Mouse (Mus musculus) forebrain, embryonic 14.5 days (tissue): ENCODE measurements around the gene Rgs12. TPM values are rescaled to one million over a fixed set of nuclear protein-coding genes. Genes with fewer than 3 reads are reported as not detected.

Source experiments
- ATAC-seq: fragments of 200-750 bp; cut with Nextera tagmentation; 2 replicates; pipeline ENCODE4 v1.8.0; 2017; ENCODE audit warnings: mild to moderate bottlenecking, moderate library complexity
- DNase-seq: peaks from one replicate; pipeline ENCODE4 v3.0.0-alpha.2; 2015; ENCODE audit warnings: low spot score
- H3K27ac ChIP-seq: fragments of 300-500 bp; sonication (generic); 2 replicates; pipeline ENCODE4 v1.5.1; 2014; ENCODE audit warnings: low read depth, mild to moderate bottlenecking, control low read depth, low read length, moderate library complexity
- H3K27me3 ChIP-seq: fragments of 300-500 bp; sonication (generic); replicated peaks from 2 replicates; pipeline ENCODE4 v1.6.1; 2014; ENCODE audit warnings: low read length, control low read depth, mixed read lengths; ENCODE audit not compliant: control insufficient read depth, insufficient read depth
- H3K36me3 ChIP-seq: fragments of 300-500 bp; sonication (generic); 2 replicates; pipeline ENCODE4 v1.6.1; 2014; ENCODE audit warnings: low read length, control low read depth; ENCODE audit not compliant: control insufficient read depth, insufficient read depth
- H3K4me1 ChIP-seq: fragments of 300-500 bp; sonication (generic); 2 replicates; pipeline ENCODE4 v1.6.1; 2014; ENCODE audit warnings: antibody characterized with exemption, low read length, control low read depth; ENCODE audit not compliant: control insufficient read depth, insufficient read depth
- H3K4me2 ChIP-seq: fragments of 300-500 bp; sonication (generic); 2 replicates; pipeline ENCODE4 v1.6.1; 2014; ENCODE audit warnings: mild to moderate bottlenecking, control low read depth, low read length
- H3K4me3 ChIP-seq: fragments of 300-500 bp; sonication (generic); 2 replicates; pipeline ENCODE4 v1.5.1; 2014; ENCODE audit warnings: low read depth, low read length, control low read depth
- H3K9ac ChIP-seq: fragments of 300-500 bp; sonication (generic); 2 replicates; pipeline ENCODE4 v1.6.1; 2014; ENCODE audit warnings: mild to moderate bottlenecking, low read length, control low read depth, moderate library complexity
- H3K9me3 ChIP-seq: fragments of 300-500 bp; sonication (generic); replicated peaks from 2 replicates; pipeline ENCODE4 v1.6.1; 2016; ENCODE audit warnings: low read length, control low read depth, mixed read lengths; ENCODE audit not compliant: control insufficient read depth
- WGBS: fragments of 180-500 bp; shearing (Covaris S2); extraction: QIAGEN DNeasy Blood & Tissue Kit; methylation state at CpG from one replicate; pipeline ENCODE4 v1.1.7; 2014; 5-methylcytosine and 5-hydroxymethylcytosine counted together
- polyA plus RNA-seq: library from polyadenylated mRNA; unstranded; fragments of >200 nt; fragmentation: Nextera tagmentation; extraction: Ambion mirVana; gene quantifications from 2 replicates; pipeline ENCODE4 v1.2.1, GENCODE M21; 2014

The Rgs12 gene
- 37.2 and 37.4 TPM in 2 replicates for polyA plus RNA-seq

GRCm38 (mm10) chr5:34948861-34949760 lies at the start of gene Rgs12:
Gene Rgs12, plus strand, starts transcription at chr5:34949445.
- peak within 1 kb of the TSS; percentile 99 for H3K9ac ChIP-seq
- under 1% methylated on average over 56 of the region's 84 CpGs for WGBS
- peak within 1 kb of the TSS; percentile 94 for H3K4me3 ChIP-seq
- H3K4me1 ChIP-seq, result peaks cover 21% of the 10 kb centered on the region
- peak; percentile 91 for ATAC-seq
- no peaks in the 10 kb centered on the region for H3K9me3 ChIP-seq
- no peaks in the 10 kb centered on the region for H3K27me3 ChIP-seq
- H3K4me2 ChIP-seq, result peak within 1 kb of the TSS; percentile 80
- DNase-seq, result peak; percentile 83
- no peaks in the 10 kb centered on the region for H3K36me3 ChIP-seq
- H3K27ac ChIP-seq, result peak within 1 kb of the TSS; percentile 89

DNA sequence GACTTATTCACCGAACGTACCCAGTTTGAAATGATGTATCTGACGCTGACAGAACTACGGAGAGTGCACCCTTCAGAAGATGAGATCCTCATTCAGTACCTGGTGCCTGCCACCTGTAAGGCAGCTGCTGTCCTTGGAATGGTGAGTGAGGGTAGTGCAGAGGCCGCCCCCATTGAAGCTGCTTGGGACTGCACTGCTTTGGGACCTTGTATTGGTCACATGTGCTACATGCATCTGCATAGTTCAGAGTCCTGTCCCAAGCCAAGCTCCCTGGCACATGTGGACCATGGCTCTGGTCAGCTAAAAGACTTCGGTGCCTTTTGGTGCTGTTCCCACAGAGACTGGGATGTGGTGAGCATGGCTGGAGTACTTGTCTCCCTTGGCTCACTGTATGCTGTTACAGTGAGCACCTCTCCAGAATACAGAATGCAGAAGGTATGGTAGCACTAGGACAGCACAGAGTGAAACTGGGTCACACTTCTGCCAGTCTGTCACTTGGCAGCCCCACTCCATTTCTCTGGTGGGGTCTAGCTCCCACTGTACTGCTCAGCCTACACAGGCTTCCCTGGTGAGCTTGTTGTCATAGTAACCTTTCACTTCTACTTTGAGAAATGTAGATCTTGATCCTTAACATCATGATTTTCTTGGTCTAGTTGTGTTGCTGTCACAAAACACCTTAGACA lies 49.3 kb upstream of the Rgs12 start:
- H3K4me2 ChIP-seq, result no peak overlapping the region
- H3K9me3 ChIP-seq, result no peaks in the 10 kb centered on the region
- H3K4me3 ChIP-seq, result no peak overlapping the region
- ATAC-seq (no peak), DNase-seq (no peak)
- no peak overlapping the region for H3K9ac ChIP-seq
- no peaks in the 10 kb centered on the region for H3K4me1 ChIP-seq
- WGBS, result 97% methylated on average over 6 of the region's 6 CpGs
- no peak overlapping the region for H3K27ac ChIP-seq
- H3K27me3 ChIP-seq, result no peaks in the 10 kb centered on the region
- peaks cover 92% of the 10 kb centered on the region for H3K36me3 ChIP-seq

DNA sequence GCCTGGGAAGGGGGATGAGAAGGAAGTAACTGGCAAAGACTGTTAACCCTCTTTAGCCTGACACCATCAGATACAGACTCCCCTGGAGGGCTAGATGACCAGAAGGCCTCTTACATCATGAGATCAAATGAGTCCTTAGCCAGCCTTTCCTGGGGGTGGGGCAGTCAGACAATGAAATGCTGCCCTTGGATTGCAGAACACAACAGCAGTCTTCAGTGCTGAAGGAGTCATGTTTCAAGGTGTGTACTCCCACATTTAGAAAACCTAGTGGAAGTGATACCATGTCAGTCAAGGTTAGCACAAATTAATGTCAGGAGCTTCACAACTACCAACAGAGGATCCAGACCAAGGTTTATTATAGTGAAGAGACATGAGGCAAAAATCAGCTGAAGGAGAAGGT lies 46.9 kb upstream of the Rgs12 start:
- ATAC-seq (no peak), DNase-seq (no peak)
- H3K4me2 ChIP-seq, result no peak overlapping the region
- H3K9ac ChIP-seq, result no peak overlapping the region
- no peak overlapping the region for H3K27ac ChIP-seq
- H3K4me3 ChIP-seq, result no peak overlapping the region
- peaks cover 93% of the 10 kb centered on the region for H3K36me3 ChIP-seq
- H3K4me1 ChIP-seq, result no peaks in the 10 kb centered on the region
- H3K27me3 ChIP-seq, result no peaks in the 10 kb centered on the region
- H3K9me3 ChIP-seq, result no peaks in the 10 kb centered on the region

DNA sequence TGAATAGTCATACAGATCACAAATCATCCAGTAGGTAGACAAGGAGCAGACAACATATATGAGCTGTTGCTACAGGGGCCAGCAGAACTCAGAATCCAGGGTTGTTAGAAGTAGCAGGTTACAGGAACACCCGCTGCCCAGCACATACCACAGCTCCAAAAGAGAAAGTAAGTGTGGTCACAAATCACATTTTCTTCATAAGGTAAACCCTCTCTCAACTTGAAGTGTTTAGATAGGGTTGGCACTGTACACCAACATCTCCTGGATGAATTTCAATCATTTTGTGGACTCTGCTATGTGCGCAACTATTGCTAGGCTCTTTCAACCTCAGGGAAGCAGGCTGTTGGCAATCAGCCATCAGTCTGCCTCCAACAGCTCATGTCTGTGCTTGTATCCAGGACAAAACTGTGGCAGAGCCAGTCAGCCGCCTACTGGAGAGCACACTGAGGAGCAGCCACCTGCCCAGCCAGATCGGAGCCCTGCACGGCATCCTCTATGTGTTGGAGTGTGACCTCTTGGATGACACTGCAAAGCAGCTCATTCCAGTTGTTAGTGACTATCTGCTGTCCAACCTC lies 46.3 kb upstream of the Rgs12 start:
- WGBS, result 82% methylated on average over 5 of the region's 5 CpGs

GRCm38 (mm10) chr5:34904412-34904811 lies 44.8 kb upstream of the Rgs12 start:
- Histone ChIP-seq H3K9ac (no peak overlapping the region), H3K9me3 (no peaks in the 10 kb centered on the region), H3K36me3 (peaks cover 92% of the 10 kb centered on the region), H3K4me3 (no peak overlapping the region), H3K27ac (no peak overlapping the region), H3K4me1 (no peaks in the 10 kb centered on the region), H3K4me2 (no peak overlapping the region), H3K27me3 (no peaks in the 10 kb centered on the region)
- no peak for DNase-seq
- no peak for ATAC-seq

More for the DNA sequence above, 46.3 kb upstream of the Rgs12 start:
- peaks cover 93% of the 10 kb centered on the region for H3K36me3 ChIP-seq
- DNase-seq (peak; percentile 76), ATAC-seq (peak; percentile 46; the same call in 1 of the 2 replicates)
- H3K9me3 ChIP-seq, result no peaks in the 10 kb centered on the region
- H3K4me2 ChIP-seq, result no peak overlapping the region
- H3K27me3 ChIP-seq, result no peaks in the 10 kb centered on the region
- no peak overlapping the region for H3K9ac ChIP-seq
- H3K4me1 ChIP-seq, result no peaks in the 10 kb centered on the region
- H3K4me3 ChIP-seq, result no peak overlapping the region
- H3K27ac ChIP-seq, result no peak overlapping the region

- no peaks in the 10 kb centered on the region for H3K4me1 ChIP-seq
- no peak for ATAC-seq
- H3K27me3 ChIP-seq, result no peaks in the 10 kb centered on the region
- H3K4me2 ChIP-seq, result no peak overlapping the region
- no peaks in the 10 kb centered on the region for H3K9me3 ChIP-seq
- WGBS, result 88% methylated on average over 4 of the region's 4 CpGs
- DNase-seq, result no peak
- H3K4me3 ChIP-seq, result no peak overlapping the region
- H3K27ac ChIP-seq, result no peak overlapping the region
- H3K36me3 ChIP-seq, result peaks cover 76% of the 10 kb centered on the region
- no peak overlapping the region for H3K9ac ChIP-seq
Observed at GRCm38 (mm10) chr5:34907230-34907629, 42.0 kb upstream of the Rgs12 start.

DNA sequence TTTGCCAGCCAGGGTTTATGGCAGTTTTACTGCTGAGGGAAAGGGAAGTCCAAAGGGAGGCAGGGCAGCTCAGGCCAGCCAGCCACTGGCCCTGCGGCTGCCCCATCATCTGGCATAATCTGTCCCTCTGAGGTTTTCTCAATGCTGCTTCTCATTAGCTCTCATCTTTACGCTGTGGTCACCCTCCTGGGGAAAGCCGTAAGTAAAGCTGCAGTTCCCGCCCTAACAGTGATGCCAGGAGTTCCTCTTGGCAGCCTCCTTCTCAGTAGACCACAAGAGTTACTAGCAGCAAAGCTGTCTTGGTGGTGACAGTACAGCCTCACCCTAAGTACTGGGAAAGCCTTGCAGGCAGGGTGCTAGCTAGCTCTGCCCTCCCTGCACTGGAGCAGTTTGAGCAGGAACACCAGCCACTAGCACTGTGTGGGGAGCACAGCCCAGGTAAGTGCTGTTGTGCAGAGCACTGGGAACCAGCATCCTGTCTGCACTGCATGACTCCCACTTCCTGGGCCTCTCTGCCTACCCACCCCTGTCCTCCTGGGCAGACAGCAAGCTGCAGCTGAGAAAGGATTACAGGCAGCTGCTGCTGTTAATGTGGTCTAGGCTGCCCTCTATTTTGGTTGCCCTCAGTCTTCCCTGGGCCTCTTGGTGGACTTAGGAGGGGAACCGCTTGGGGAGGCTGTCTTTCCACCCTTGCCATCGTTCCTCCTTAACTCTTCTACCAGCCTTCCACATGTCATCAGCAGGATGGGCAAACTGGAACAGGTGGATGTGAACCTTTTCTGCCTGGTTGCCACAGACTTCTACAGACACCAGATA lies 41.1 kb upstream of the Rgs12 start, which contains the start of gene Msantd1:
Gene Msantd1, plus strand, starts transcription at position 103 of the 816 bp plus-strand sequence.
- DNase-seq, result no peak
- H3K9ac ChIP-seq, result no peak within 1 kb of the TSS
- no peaks in the 10 kb centered on the region for H3K4me1 ChIP-seq
- H3K36me3 ChIP-seq, result peaks cover 67% of the 10 kb centered on the region
- H3K27me3 ChIP-seq, result no peaks in the 10 kb centered on the region
- 84% methylated on average over 6 of the region's 6 CpGs for WGBS
- H3K4me3 ChIP-seq, result no peak within 1 kb of the TSS
- no peak for ATAC-seq
- H3K9me3 ChIP-seq, result no peaks in the 10 kb centered on the region
- no peak within 1 kb of the TSS for H3K4me2 ChIP-seq
- H3K27ac ChIP-seq, result no peak within 1 kb of the TSS
